In the genomic region with DNA sequence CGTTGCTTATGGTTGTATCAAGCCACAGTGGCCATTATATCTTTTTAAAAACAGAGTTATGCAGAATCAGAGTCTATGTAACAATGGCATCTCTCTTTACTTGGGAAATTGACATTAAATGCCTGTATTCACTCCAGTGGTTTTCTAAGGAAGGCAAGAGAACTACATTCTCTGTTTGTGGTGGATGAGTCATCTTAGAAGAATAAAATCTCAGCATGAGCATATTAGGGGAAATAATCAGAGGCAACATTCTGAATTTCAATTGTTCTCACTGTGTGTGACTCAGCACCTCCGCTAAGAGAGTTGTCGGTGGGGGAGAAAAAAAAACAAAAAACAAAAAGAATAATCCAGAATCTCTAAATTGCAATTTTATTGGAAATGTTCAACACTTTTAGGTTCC, we compare ENCODE assay signal across 21 mouse cellular contexts.
"Had no signal": no experiment of that assay in that cellular context is flagged by ENCODE, and none has a peak within 500 bp of the region (broad histone marks: within the 10 kb centered on the region; RNA-seq: fewer than 3 reads in every experiment).

No protein-coding gene starts in this region.

- H3K27me3 ChIP-seq: kidney, embryonic 15.5 days; limb, embryonic 12.5 days; limb, embryonic 15.5 days; lung, embryonic 15.5 days; neural tube, embryonic 12.5 days; neural tube, embryonic 15.5 days had no signal

- H3K4me3 ChIP-seq: kidney, embryonic 15.5 days; left cerebral cortex, adult 2 months; limb, embryonic 12.5 days; limb, embryonic 15.5 days; lung, embryonic 15.5 days; neural tube, embryonic 12.5 days; neural tube, embryonic 15.5 days had no signal

- H3K36me3 ChIP-seq: kidney, embryonic 15.5 days; limb, embryonic 12.5 days; limb, embryonic 15.5 days; lung, embryonic 15.5 days; neural tube, embryonic 12.5 days; neural tube, embryonic 15.5 days had no signal

- DNase-seq: kidney, adult 8-10 months; kidney, postnatal 10 days; kidney, postnatal 36 days; layer of hippocampus, postnatal 36 days; left cerebral cortex, postnatal 4 days; liver, postnatal 0 days; lung, postnatal 10 days; lung, postnatal 36 days; midbrain, embryonic 14.5 days; right cerebral cortex, adult 18-20 months; right cerebral cortex, postnatal 14 days; right cerebral cortex, postnatal 4 days; thymus, adult 18-20 months; thymus, postnatal 4 days had no signal

- ATAC-seq: liver, postnatal 0 days had no signal

- H3K4me1 ChIP-seq: kidney, embryonic 15.5 days; limb, embryonic 12.5 days; limb, embryonic 15.5 days; lung, embryonic 15.5 days; neural tube, embryonic 12.5 days; neural tube, embryonic 15.5 days had no signal
